Mouse (Mus musculus) small intestine, adult 2 months (tissue): ENCODE data around the gene Olfr550. TPM values are rescaled to one million over a fixed set of nuclear protein-coding genes. Genes with fewer than 3 reads are reported as not detected.
"Not testable (repeated sequence)": the region's sequence is repeated elsewhere in the genome, so short reads cannot be mapped to it uniquely, and the experiment has no call there.

Experiments
- H3K27ac ChIP-seq: fragments of 200-500 bp; 2 replicates; pipeline ENCODE4 v1.5.1; 2012; ENCODE audit warnings: low read depth, low read length, control low read depth, inconsistent platforms; ENCODE audit not compliant: insufficient read depth
- H3K27me3 ChIP-seq: fragments of 200-500 bp; 2 replicates; pipeline ENCODE4 v1.6.1; 2012; ENCODE audit warnings: mild to moderate bottlenecking, moderate library complexity, low read length, inconsistent platforms; ENCODE audit not compliant: control insufficient read depth, insufficient read depth
- H3K36me3 ChIP-seq: fragments of 200-500 bp; 2 replicates; pipeline ENCODE4 v1.6.1; 2012; ENCODE audit warnings: mild to moderate bottlenecking, low read length, control low read depth, inconsistent platforms; ENCODE audit not compliant: control insufficient read depth, insufficient read depth
- H3K4me1 ChIP-seq: fragments of 200-500 bp; 2 replicates; pipeline ENCODE4 v1.6.1; 2012; ENCODE audit warnings: low read length, inconsistent platforms, mixed read lengths; ENCODE audit not compliant: control insufficient read depth, insufficient read depth, insufficient read length
- H3K4me3 ChIP-seq: fragments of 200-500 bp; 2 replicates; pipeline ENCODE4 v1.5.1; 2012; ENCODE audit warnings: low read depth, mild to moderate bottlenecking, control low read depth, inconsistent platforms, low read length, moderate library complexity
- CTCF ChIP-seq: fragments of 200-500 bp; IDR thresholded peaks from 2 replicates; pipeline ENCODE4 v1.5.1; 2012; ENCODE audit warnings: low read depth, mild to moderate bottlenecking, control low read depth, inconsistent platforms, low read length, moderate library complexity, mixed read lengths; ENCODE audit not compliant: insufficient replicate concordance, insufficient read length; ENCODE audit errors: extremely low read depth
- POLR2A ChIP-seq: fragments of 200-500 bp; IDR thresholded peaks from 2 replicates; pipeline ENCODE4 v1.6.1; 2012; ENCODE audit warnings: low read depth, mild to moderate bottlenecking, control low read depth, inconsistent platforms, low read length, moderate library complexity
- WGBS: fragments of 180-500 bp; shearing (Covaris S2); methylation state at CpG from one replicate; pipeline ENCODE4 v1.1.7; 2018; 5-methylcytosine and 5-hydroxymethylcytosine counted together
- polyA plus RNA-seq: library from polyadenylated mRNA; depleted of rRNA; stranded (reverse); fragments of >200 nt; gene quantifications from 2 replicates; pipeline ENCODE4 v1.2.3, GENCODE M21; 2012; rRNA removed

The Olfr550 gene
- polyA plus RNA-seq, 1 experiment: not detected

DNA sequence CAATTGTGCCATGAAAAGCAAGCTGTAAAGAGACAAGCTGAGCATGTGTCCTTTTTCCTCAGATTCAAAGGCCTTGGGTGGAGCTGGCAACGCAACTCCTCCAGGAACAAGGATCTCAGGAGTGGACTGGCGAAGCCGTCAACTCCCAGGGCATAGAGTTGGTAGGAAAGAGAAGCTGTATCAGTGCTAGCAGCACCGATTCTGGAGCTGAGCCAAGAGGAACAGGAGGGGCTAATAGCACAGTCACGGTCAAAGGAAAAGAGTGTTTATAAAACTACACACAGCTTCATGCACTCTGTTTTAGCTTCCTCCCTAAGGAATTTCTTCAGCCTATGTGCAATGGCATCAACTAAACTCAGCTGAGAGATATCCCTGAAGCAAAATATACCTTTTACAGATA, 48.4 kb downstream of the Olfr550 start:
- H3K4me3 ChIP-seq: no peak overlapping the region
- no peaks in the 10 kb centered on the region for H3K27me3 ChIP-seq
- H3K36me3 ChIP-seq: no peaks in the 10 kb centered on the region
- H3K4me1 ChIP-seq: no peaks in the 10 kb centered on the region
- 20% methylated on average over 5 of the region's 5 CpGs for WGBS
- TF ChIP-seq POLR2A (no peak), CTCF (no peak)
- H3K27ac ChIP-seq: no peak overlapping the region

DNA sequence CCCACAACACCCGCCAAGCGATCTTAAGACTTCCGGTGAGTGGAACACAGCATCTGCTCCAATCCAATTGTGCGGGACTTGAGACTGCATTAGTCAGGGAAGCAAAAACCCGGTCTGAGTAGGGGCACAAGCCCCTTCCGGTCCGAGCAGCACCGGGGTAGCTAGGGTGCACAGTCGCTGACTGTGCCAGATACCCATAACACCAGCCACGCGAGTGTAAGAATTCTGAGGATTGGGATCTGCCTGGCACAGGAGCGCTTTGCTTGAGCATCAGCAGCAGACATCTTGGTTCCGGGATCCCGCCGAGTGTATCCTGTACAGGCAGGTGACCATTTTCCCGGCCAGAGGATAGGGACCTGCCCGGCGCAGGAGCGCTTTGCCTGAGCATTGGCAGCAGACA, 49.1 kb downstream of the Olfr550 start:
- 87% methylated on average over 19 of the region's 19 CpGs for WGBS
- H3K4me1 ChIP-seq, H3K4me3 ChIP-seq, H3K27me3 ChIP-seq, H3K36me3 ChIP-seq, H3K27ac ChIP-seq: not testable (repeated sequence)

Other genes with a start within 250 kb of the Olfr550 start
- gene Rrm1, start 129.7 kb upstream of the Olfr550 start, polyA plus RNA-seq: 2.2 and 4.0 TPM in 2 replicates
- not detected in 2 replicates for gene Olfr543, start 89.8 kb upstream of the Olfr550 start, polyA plus RNA-seq
- gene Olfr544, start 83.1 kb upstream of the Olfr550 start, polyA plus RNA-seq: not detected in 2 replicates
- not detected in 2 replicates for gene Olfr545, start 71.9 kb upstream of the Olfr550 start, polyA plus RNA-seq
- gene Olfr547, start 36.7 kb upstream of the Olfr550 start, polyA plus RNA-seq: not detected in 2 replicates
- gene Olfr548-ps1, start 30.5 kb upstream of the Olfr550 start, polyA plus RNA-seq: not detected in 2 replicates
- gene Olfr549, start 21.6 kb upstream of the Olfr550 start, polyA plus RNA-seq: not detected in 2 replicates
- gene Trim21, start 6.0 kb upstream of the Olfr550 start, polyA plus RNA-seq: 1.6 and 2.0 TPM in 2 replicates
- gene Olfr551, start 20.4 kb downstream of the Olfr550 start, polyA plus RNA-seq: not detected in 2 replicates
- not detected in 2 replicates for gene Olfr552, start 26.3 kb downstream of the Olfr550 start, polyA plus RNA-seq
- not detected in 2 replicates for gene Olfr553, start 46.8 kb downstream of the Olfr550 start, polyA plus RNA-seq
- not detected in 2 replicates for gene Olfr554, start 67.0 kb downstream of the Olfr550 start, polyA plus RNA-seq
- not detected in 2 replicates for gene Olfr555, start 87.4 kb downstream of the Olfr550 start, polyA plus RNA-seq
- not detected in 2 replicates for gene Olfr556, start 93.5 kb downstream of the Olfr550 start, polyA plus RNA-seq
- 1.7 and 2.2 TPM in 2 replicates for gene Trim68, start 115.9 kb downstream of the Olfr550 start, polyA plus RNA-seq
- not detected in 2 replicates for gene Olfr557, start 124.5 kb downstream of the Olfr550 start, polyA plus RNA-seq
- gene Olfr558, start 130.8 kb downstream of the Olfr550 start, polyA plus RNA-seq: 0.11 and 0.63 TPM in 2 replicates
- gene Olfr33, start 147.6 kb downstream of the Olfr550 start, polyA plus RNA-seq: not detected in 2 replicates
- gene Olfr559, start 156.0 kb downstream of the Olfr550 start, polyA plus RNA-seq: not detected in 2 replicates
- gene Olfr560, start 187.9 kb downstream of the Olfr550 start, polyA plus RNA-seq: not detected in 2 replicates
- 0.55 and 0.71 TPM in 2 replicates for gene Olfr78, start 188.0 kb downstream of the Olfr550 start, polyA plus RNA-seq
- gene Olfr561, start 199.8 kb downstream of the Olfr550 start, polyA plus RNA-seq: not detected in 2 replicates
- not detected in 2 replicates for gene Olfr564, start 232.0 kb downstream of the Olfr550 start, polyA plus RNA-seq